Mouse (Mus musculus): ENCODE measurements around the gene Skap1.

DNA sequence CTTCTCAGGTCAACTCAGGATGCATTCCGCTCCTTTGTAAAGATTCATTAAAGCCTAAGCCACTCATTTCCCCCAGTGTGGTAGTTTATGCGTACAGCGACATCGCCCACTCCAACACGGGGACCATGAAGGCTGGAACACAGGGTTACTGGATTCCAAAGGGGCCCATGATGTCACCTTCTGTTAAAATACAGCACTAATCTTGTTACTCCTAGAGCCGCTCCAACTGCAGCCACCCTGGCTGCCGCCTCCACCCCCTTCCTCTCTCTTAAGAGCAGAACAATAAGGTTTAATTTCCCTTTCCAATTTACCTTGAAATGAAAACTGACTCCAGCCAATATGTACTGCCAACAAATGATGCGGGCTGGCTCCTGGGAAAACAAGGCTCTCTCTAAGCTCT is 310.7 kb downstream of the Skap1 start:
- no peak for TF ChIP-seq CTCF (IDR thresholded peaks at IDR 0.05; ENCODE audit: borderline replicate concordance, insufficient read depth, low read depth, low read length)
- TF ChIP-seq POLR2A (IDR thresholded peaks at IDR 0.05; ENCODE audit: borderline replicate concordance, insufficient read depth, low read length) = no peak
